Mouse (Mus musculus) brain, embryonic 14.5 days (tissue): ENCODE results near the gene Thegl. TPM values are rescaled to one million over a fixed set of nuclear protein-coding genes. Genes with fewer than 3 reads are reported as not detected.

Experiments used
- DNase-seq: peaks from one replicate; pipeline ENCODE4 v3.0.0-alpha.2; 2011; ENCODE audit warnings: low read depth
- CTCF ChIP-seq: fragments of 200-500 bp; IDR thresholded peaks from 2 replicates; pipeline ENCODE4 v1.5.1; 2012; ENCODE audit warnings: inconsistent platforms, mild to moderate bottlenecking, moderate library complexity, borderline replicate concordance; ENCODE audit not compliant: insufficient read depth, insufficient read length; ENCODE audit errors: extremely low read depth
- POLR2A ChIP-seq: fragments of 200-500 bp; IDR thresholded peaks from 2 replicates; pipeline ENCODE4 v1.6.1; 2012; ENCODE audit warnings: mild to moderate bottlenecking, inconsistent platforms, borderline replicate concordance; ENCODE audit not compliant: poor library complexity, insufficient read depth, insufficient read length, severe bottlenecking; ENCODE audit errors: extremely low read depth
- polyA plus RNA-seq: library from polyadenylated mRNA; depleted of rRNA; stranded (reverse); fragments of >200 nt; gene quantifications from 2 replicates; pipeline ENCODE4 v1.2.3, GENCODE M21; 2012

Gene Thegl
- polyA plus RNA-seq, 1 experiment = 0.21 TPM

- TF ChIP-seq CTCF = no peak
- no peak for TF ChIP-seq POLR2A
- DNase-seq = no peak
Measured at GRCm38 (mm10) chr5:77001192-77001591, 14.6 kb upstream of the Thegl start.

GRCm38 (mm10) chr5:77004051-77004821 lies 11.6 kb upstream of the Thegl start, which contains the start of gene Arl9:
TSS of gene Arl9 (plus strand) at chr5:77004055.
- TF ChIP-seq CTCF = no peak
- no peak for TF ChIP-seq POLR2A

GRCm38 (mm10) chr5:77010352-77010751 lies 5.5 kb upstream of the Thegl start:
- no peak for TF ChIP-seq POLR2A
- TF ChIP-seq CTCF = no peak
- no peak for DNase-seq

More at GRCm38 (mm10) chr5:77004051-77004821, 11.6 kb upstream of the Thegl start, which contains the start of gene Arl9:
- DNase-seq = no peak

- DNase-seq = no peak
Measured at GRCm38 (mm10) chr5:77011082-77011481, 4.7 kb upstream of the Thegl start.

GRCm38 (mm10) chr5:77013171-77013570 lies 2.7 kb upstream of the Thegl start:
- TF ChIP-seq CTCF = no peak
- no peak for TF ChIP-seq POLR2A
- no peak for DNase-seq

More at GRCm38 (mm10) chr5:77011082-77011481, 4.7 kb upstream of the Thegl start:
- no peak for TF ChIP-seq POLR2A
- TF ChIP-seq CTCF = no peak

- DNase-seq = no peak
- TF ChIP-seq POLR2A (no peak), CTCF (no peak)
Measured at GRCm38 (mm10) chr5:77028034-77028433, 12.2 kb downstream of the Thegl start.

GRCm38 (mm10) chr5:77029735-77030134 lies 13.9 kb downstream of the Thegl start:
- DNase-seq = peak; percentile 51

GRCm38 (mm10) chr5:77035101-77035500 lies 19.3 kb downstream of the Thegl start:
- peak; percentile 36 for DNase-seq

More at GRCm38 (mm10) chr5:77029735-77030134, 13.9 kb downstream of the Thegl start:
- TF ChIP-seq POLR2A (no peak), CTCF (peak; percentile 50; the same call in 1 of the 2 replicates)

GRCm38 (mm10) chr5:77038451-77038850 lies 22.6 kb downstream of the Thegl start:
- TF ChIP-seq POLR2A (no peak), CTCF (no peak)

GRCm38 (mm10) chr5:77039391-77039790 lies 23.6 kb downstream of the Thegl start:
- no peak for DNase-seq
- TF ChIP-seq POLR2A (no peak), CTCF (no peak)

More at GRCm38 (mm10) chr5:77038451-77038850, 22.6 kb downstream of the Thegl start:
- no peak for DNase-seq

GRCm38 (mm10) chr5:77044362-77044761 lies 28.5 kb downstream of the Thegl start:
- TF ChIP-seq CTCF (no peak), POLR2A (no peak)
- DNase-seq = no peak

- TF ChIP-seq CTCF (no peak), POLR2A (no peak)
- peak; percentile 19 for DNase-seq
Measured at GRCm38 (mm10) chr5:77052616-77053015, 36.8 kb downstream of the Thegl start.
